Mouse (Mus musculus): ENCODE results near the gene Trim43c.
A peak's percentile ranks its signal among the peaks of the same experiment; 100 is the strongest.
"Not testable (repeated sequence)": the region's sequence is repeated elsewhere in the genome, so short reads cannot be mapped to it uniquely, and the experiment has no call there.

The Trim43c gene

DNA sequence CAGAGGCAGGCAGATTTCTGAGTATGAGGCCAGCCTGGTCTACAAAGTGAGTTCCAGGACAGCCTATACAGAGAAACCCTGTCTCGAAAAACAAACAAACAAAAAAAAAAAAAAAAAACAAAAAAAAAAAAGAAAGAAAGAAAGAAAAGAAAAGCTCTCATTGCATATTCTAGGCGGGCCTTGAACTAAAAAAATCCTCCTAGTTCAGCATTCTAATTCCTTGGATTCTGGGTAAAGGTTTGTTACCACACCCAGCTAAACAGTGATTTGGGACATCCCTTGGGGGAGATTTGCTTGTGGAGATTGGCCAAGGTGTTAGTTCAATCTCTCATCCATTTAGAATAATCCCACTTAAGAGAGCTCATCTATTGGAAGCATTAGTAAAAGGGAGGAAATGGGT lies at the start of gene Trim43c:
Trim43c (plus strand) TSS at position 301 of the 400 bp plus-strand sequence.
- DNase-seq (ENCODE audit: low read depth in 2 of 2, low spot score in 2 of 2) = not testable (repeated sequence)

DNA sequence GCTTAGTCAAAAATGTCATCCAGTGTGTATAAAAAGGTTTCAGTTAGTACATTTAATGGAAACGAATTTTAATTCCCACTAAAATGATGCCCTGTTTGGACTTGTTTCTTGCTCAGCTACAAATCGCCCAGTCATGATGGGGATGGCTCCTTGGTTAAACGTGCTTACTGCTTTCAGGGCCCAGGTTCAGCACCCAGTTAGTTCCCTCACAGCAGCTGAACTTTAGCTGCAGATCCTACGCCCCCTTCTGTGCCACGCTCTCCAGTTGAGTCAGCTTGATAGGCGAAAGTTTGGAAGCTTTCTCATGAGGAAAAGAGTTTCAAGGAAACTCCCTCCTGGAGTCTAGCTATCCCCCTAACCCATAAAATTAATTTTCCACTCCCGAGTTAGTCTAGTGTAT lies 14.1 kb downstream of the Trim43c start:
- not testable (repeated sequence) for DNase-seq (ENCODE audit: low read depth in 2 of 2, low spot score in 2 of 2)

DNA sequence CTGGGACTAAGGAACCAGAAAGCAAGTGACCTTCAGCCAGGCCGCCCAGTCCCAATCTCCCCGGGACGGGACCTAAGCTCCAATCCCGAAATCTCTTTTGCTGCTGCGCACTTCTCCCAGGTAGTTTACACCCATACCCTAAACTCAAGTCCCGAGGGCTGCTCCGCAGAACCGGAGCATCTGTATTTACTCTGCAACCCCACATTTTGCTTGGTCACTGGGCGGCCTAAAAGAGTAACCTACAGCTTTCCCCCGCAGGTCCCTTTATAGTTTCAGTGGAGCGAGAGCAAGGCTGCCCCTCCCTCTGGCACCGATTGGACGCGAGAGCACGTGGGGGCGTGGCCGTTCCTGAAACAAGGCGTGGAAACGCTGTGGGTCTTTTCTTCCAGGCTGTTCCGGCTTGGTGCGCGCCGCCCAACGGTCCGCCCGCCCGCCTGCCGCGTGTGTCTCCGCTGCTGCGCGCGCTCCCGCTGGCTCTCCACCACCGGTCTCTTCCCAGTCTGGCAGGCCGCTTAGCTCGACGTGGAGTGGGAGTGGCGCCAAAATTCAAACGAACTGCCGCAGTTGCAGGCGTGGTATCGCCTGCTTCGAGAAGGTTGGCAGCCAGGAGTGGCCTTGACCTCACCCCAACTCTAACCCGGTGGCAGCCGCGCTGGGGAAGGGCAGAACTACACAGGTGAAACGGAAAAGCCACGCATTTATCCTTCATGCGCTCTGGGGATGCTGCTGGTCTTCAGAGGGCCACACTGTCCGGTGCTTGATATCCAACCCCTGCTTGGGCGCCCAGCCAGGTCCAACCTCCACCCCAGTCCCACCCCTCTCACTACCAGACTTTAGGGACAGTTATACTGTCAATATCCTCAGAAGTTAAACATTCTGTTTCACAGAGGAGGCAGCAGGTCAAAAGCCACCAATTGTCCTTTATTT lies 19.9 kb downstream of the Trim43c start:
- DNase-seq (ENCODE audit: low read depth in 2 of 2, low spot score in 2 of 2) = peak; percentile 5 to 23

Data from CD8-positive naive resting alpha-beta T cell, adult 2 months (primary cell).